ENCODE assay signal across 31 mouse cellular contexts in genomic region chr1:17538160-17538559, GRCm38 (mm10).
DNase-seq lines count a peak whose midpoint lies in the region; ATAC-seq and TF ChIP-seq lines count a peak whose summit lies in the region.
"Had no signal": no experiment of that assay in that cellular context is flagged by ENCODE, and none has a peak within 500 bp of the region (broad histone marks: within the 10 kb centered on the region; RNA-seq: fewer than 3 reads in every experiment).

No protein-coding gene starts in this region.

- no peak overlapping the region for H3K9ac ChIP-seq in kidney, embryonic 16.5 days (replicated peaks; ENCODE audit: low read length)
- H3K9ac ChIP-seq in limb, embryonic 14.5 days (ENCODE audit: low read depth, low read length, severe bottlenecking): no peak overlapping the region
- H3K9ac ChIP-seq: embryonic facial prominence, embryonic 13.5 days; forebrain, embryonic 12.5 days; forebrain, embryonic 15.5 days; heart, embryonic 12.5 days; heart, embryonic 15.5 days; hindbrain, embryonic 14.5 days had no signal

- no peak for TF ChIP-seq CTCF in gastrocnemius, adult 2 months (IDR thresholded peaks at IDR 0.05)

- ATAC-seq in kidney, embryonic 16.5 days (ENCODE audit: low FRiP score, low TSS enrichment): peak; percentile 84
- no peak for ATAC-seq in limb, embryonic 14.5 days (ENCODE audit: low FRiP score, low read depth)
- ATAC-seq: forebrain, embryonic 15.5 days; hindbrain, postnatal 0 days; inflammation-experienced regulatory T-cells, adult 6 months; intestine, embryonic 16.5 days; Patski had no signal

- H3K4me1 ChIP-seq in kidney, embryonic 16.5 days (ENCODE audit: insufficient read depth, low read length): no peaks in the 10 kb centered on the region
- H3K4me1 ChIP-seq in limb, embryonic 14.5 days (ENCODE audit: control insufficient read depth, insufficient read depth, low read length): no peaks in the 10 kb centered on the region
- H3K4me1 ChIP-seq: embryonic facial prominence, embryonic 10.5 days; embryonic facial prominence, embryonic 13.5 days; forebrain, embryonic 12.5 days; forebrain, embryonic 15.5 days; heart, embryonic 12.5 days; heart, embryonic 15.5 days had no signal

- H3K9me3 ChIP-seq in kidney, embryonic 16.5 days (ENCODE audit: low read length): no peaks in the 10 kb centered on the region
- no peaks in the 10 kb centered on the region for H3K9me3 ChIP-seq in limb, embryonic 14.5 days (ENCODE audit: control insufficient read depth, low read length)
- H3K9me3 ChIP-seq: embryonic facial prominence, embryonic 10.5 days; embryonic facial prominence, embryonic 13.5 days; forebrain, embryonic 12.5 days; forebrain, embryonic 15.5 days; G1E; heart, embryonic 12.5 days; heart, embryonic 15.5 days had no signal

- peak; percentile 1 to 6 for DNase-seq in adrenal gland, postnatal 36 days
- no peak for DNase-seq in adrenal gland, postnatal 14 days
- no peak for DNase-seq in gastrocnemius, adult 2 months
- DNase-seq in gastrocnemius, postnatal 25 days: no peak
- DNase-seq in kidney, postnatal 10 days: no peak
- peak; percentile 9 for DNase-seq in limb, embryonic 14.5 days (ENCODE audit: low spot score)
- DNase-seq in frontal cortex, postnatal 25 days (ENCODE audit: low spot score in 2 of 2): no peak
- DNase-seq: adrenal gland, postnatal 25 days; B cell, adult 2 months; cerebellum, adult 11 months; cerebellum, adult 2 months; cerebellum, adult 9-11 months; cerebellum, postnatal 36 days; gastrocnemius, postnatal 14 days; heart, postnatal 10 days; heart, postnatal 36 days had no signal

- H3K27me3 ChIP-seq in kidney, embryonic 16.5 days (ENCODE audit: insufficient read depth, low read length): no peaks in the 10 kb centered on the region
- no peaks in the 10 kb centered on the region for H3K27me3 ChIP-seq in limb, embryonic 14.5 days (ENCODE audit: control insufficient read depth, insufficient read depth, low read length)
- H3K27me3 ChIP-seq: CH12.LX; embryonic facial prominence, embryonic 13.5 days; forebrain, embryonic 12.5 days; forebrain, embryonic 15.5 days; heart, embryonic 12.5 days; heart, embryonic 15.5 days; Patski had no signal

- H3K27ac ChIP-seq in gastrocnemius, adult 2 months: peak overlapping the region; percentile 16; the same call in 1 of the 2 replicates
- no peak overlapping the region for H3K27ac ChIP-seq in kidney, embryonic 16.5 days (ENCODE audit: low read length)
- no peak overlapping the region for H3K27ac ChIP-seq in limb, embryonic 14.5 days (replicated peaks; ENCODE audit: low read depth, low read length)
- H3K27ac ChIP-seq: embryonic facial prominence, embryonic 10.5 days; embryonic facial prominence, embryonic 13.5 days; forebrain, embryonic 12.5 days; forebrain, embryonic 15.5 days; heart, embryonic 15.5 days; hindbrain, embryonic 14.5 days; hindbrain, postnatal 0 days had no signal

- intact Hi-C loops in gastrocnemius, adult 2 months (cut with DNase I): no loop called here

- TF ChIP-seq POLR2A in limb, embryonic 14.5 days (IDR thresholded peaks at IDR 0.05; ENCODE audit: borderline replicate concordance, extremely low read depth, insufficient read depth, insufficient read length): no peak

- H3K36me3 ChIP-seq in kidney, embryonic 16.5 days (ENCODE audit: insufficient read depth, low read length): no peaks in the 10 kb centered on the region
- no peaks in the 10 kb centered on the region for H3K36me3 ChIP-seq in limb, embryonic 14.5 days (ENCODE audit: control insufficient read depth, insufficient read depth, low read length)
- H3K36me3 ChIP-seq: embryonic facial prominence, embryonic 10.5 days; embryonic facial prominence, embryonic 13.5 days; forebrain, embryonic 12.5 days; forebrain, embryonic 15.5 days; G1E; heart, embryonic 12.5 days; heart, embryonic 15.5 days had no signal

- no peak overlapping the region for H3K4me2 ChIP-seq in kidney, embryonic 16.5 days (replicated peaks; ENCODE audit: low read depth, low read length)
- H3K4me2 ChIP-seq in limb, embryonic 14.5 days (replicated peaks; ENCODE audit: low read depth, low read length, severe bottlenecking): no peak overlapping the region
- H3K4me2 ChIP-seq: embryonic facial prominence, embryonic 13.5 days; forebrain, embryonic 12.5 days; forebrain, embryonic 15.5 days; heart, embryonic 12.5 days; heart, embryonic 15.5 days; hindbrain, embryonic 14.5 days had no signal

- no peak overlapping the region for H3K4me3 ChIP-seq in gastrocnemius, adult 2 months
- no peak overlapping the region for H3K4me3 ChIP-seq in kidney, embryonic 16.5 days (ENCODE audit: low read length)
- no peak overlapping the region for H3K4me3 ChIP-seq in limb, embryonic 14.5 days (replicated peaks; ENCODE audit: low read length)
- H3K4me3 ChIP-seq: embryonic facial prominence, embryonic 10.5 days; embryonic facial prominence, embryonic 13.5 days; erythroblast, embryonic 14.5 days; forebrain, embryonic 12.5 days; forebrain, embryonic 15.5 days; heart, embryonic 12.5 days; heart, embryonic 15.5 days had no signal

Comparison
In these comparisons a context has a peak if more than half of its experiments do, and no peak if none do; other contexts are left out.
1. DNase-seq: peak in adrenal gland, postnatal 36 days (2 of 2) and limb, embryonic 14.5 days (single experiment); none in adrenal gland, postnatal 14 days (single experiment), gastrocnemius, adult 2 months (single experiment), gastrocnemius, postnatal 25 days (single experiment), kidney, postnatal 10 days (single experiment) and frontal cortex, postnatal 25 days (0 of 2).